Mouse (Mus musculus): Measurements from ENCODE around the gene Soga1.

The Soga1 gene

GRCm38 (mm10) chr2:157081331-157081730 lies 2.3 kb upstream of the Soga1 start:
- in situ Hi-C loops (cut with MboI, MseI), result no loop called here

GRCm38 (mm10) chr2:157079701-157080180 lies 687 bp upstream of the Soga1 start:
- in situ Hi-C loops (cut with MboI, MseI), result no loop called here

GRCm38 (mm10) chr2:157078059-157078792 lies 828 bp downstream of the Soga1 start:
- in situ Hi-C loops (cut with MboI, MseI), result no loop called here

GRCm38 (mm10) chr2:157077641-157078058 lies 1.4 kb downstream of the Soga1 start:
- in situ Hi-C loops (cut with MboI, MseI), result no loop called here

GRCm38 (mm10) chr2:157077160-157077559 lies 1.9 kb downstream of the Soga1 start:
- in situ Hi-C loops (cut with MboI, MseI), result no loop called here

- in situ Hi-C loops (cut with MboI, MseI), result no loop called here
Measured at GRCm38 (mm10) chr2:157076585-157076984, 2.5 kb downstream of the Soga1 start.

- in situ Hi-C loops (cut with MboI, MseI), result no loop called here
Measured at GRCm38 (mm10) chr2:157075685-157076084, 3.4 kb downstream of the Soga1 start.

GRCm38 (mm10) chr2:157075226-157075625 lies 3.8 kb downstream of the Soga1 start:
- in situ Hi-C loops (cut with MboI, MseI), result no loop called here

GRCm38 (mm10) chr2:157074772-157075171 lies 4.3 kb downstream of the Soga1 start:
- in situ Hi-C loops (cut with MboI, MseI), result no loop called here

GRCm38 (mm10) chr2:157074186-157074724 lies 4.8 kb downstream of the Soga1 start:
- in situ Hi-C loops (cut with MboI, MseI), result no loop called here

GRCm38 (mm10) chr2:157073378-157074052 lies 5.5 kb downstream of the Soga1 start:
- in situ Hi-C loops (cut with MboI, MseI), result no loop called here

- in situ Hi-C loops (cut with MboI, MseI), result no loop called here
Measured at GRCm38 (mm10) chr2:157072316-157072990, 6.6 kb downstream of the Soga1 start.

- in situ Hi-C loops (cut with MboI, MseI), result no loop called here
Measured at GRCm38 (mm10) chr2:157071556-157071955, 7.5 kb downstream of the Soga1 start.

- in situ Hi-C loops (cut with MboI, MseI), result no loop called here
Measured at GRCm38 (mm10) chr2:157070365-157070764, 8.7 kb downstream of the Soga1 start.

- in situ Hi-C loops (cut with MboI, MseI), result no loop called here
Measured at GRCm38 (mm10) chr2:157069755-157070315, 9.2 kb downstream of the Soga1 start.

GRCm38 (mm10) chr2:157069355-157069735 lies 9.7 kb downstream of the Soga1 start:
- in situ Hi-C loops (cut with MboI, MseI), result no loop called here

- in situ Hi-C loops (cut with MboI, MseI), result no loop called here
Measured at GRCm38 (mm10) chr2:157068701-157069354, 10.2 kb downstream of the Soga1 start.

GRCm38 (mm10) chr2:157066731-157067430 lies 12.2 kb downstream of the Soga1 start:
- in situ Hi-C loops (cut with MboI, MseI), result no loop called here

GRCm38 (mm10) chr2:157065879-157066226 lies 13.2 kb downstream of the Soga1 start:
- in situ Hi-C loops (cut with MboI, MseI), result no loop called here

GRCm38 (mm10) chr2:157064978-157065878 lies 13.8 kb downstream of the Soga1 start:
- in situ Hi-C loops (cut with MboI, MseI), result no loop called here
